Mouse (Mus musculus): ENCODE results near the gene Fth1. TPM values are rescaled to one million over a fixed set of nuclear protein-coding genes. Genes with fewer than 3 reads are reported as not detected.
"Not testable (repeated sequence)": the region's sequence is repeated elsewhere in the genome, so short reads cannot be mapped to it uniquely, and the experiment has no call there.

Fth1 gene
- polyA plus RNA-seq, 1 experiment = 777 TPM

- DNase-seq (ENCODE audit: low read depth) = no peak
- TF ChIP-seq POLR2A (IDR thresholded peaks at IDR 0.05; ENCODE audit: borderline replicate concordance, extremely low read depth, insufficient read depth, insufficient read length, poor library complexity, severe bottlenecking) = no peak
- no peak for TF ChIP-seq CTCF (IDR thresholded peaks at IDR 0.05; ENCODE audit: borderline replicate concordance, extremely low read depth, insufficient read depth, insufficient read length)
Observed at GRCm38 (mm10) chr19:9966096-9966867, 14.1 kb upstream of the Fth1 start.

GRCm38 (mm10) chr19:9968081-9968787 lies 12.2 kb upstream of the Fth1 start:
- DNase-seq (ENCODE audit: low read depth) = no peak
- TF ChIP-seq CTCF (IDR thresholded peaks at IDR 0.05; ENCODE audit: borderline replicate concordance, extremely low read depth, insufficient read depth, insufficient read length) (no peak), POLR2A (IDR thresholded peaks at IDR 0.05; ENCODE audit: borderline replicate concordance, extremely low read depth, insufficient read depth, insufficient read length, poor library complexity, severe bottlenecking) (no peak)

- not testable (repeated sequence) for DNase-seq (ENCODE audit: low read depth)
Observed at GRCm38 (mm10) chr19:9974853-9975252, 5.5 kb upstream of the Fth1 start.

- no peak for DNase-seq (ENCODE audit: low read depth)
- TF ChIP-seq CTCF (IDR thresholded peaks at IDR 0.05; ENCODE audit: borderline replicate concordance, extremely low read depth, insufficient read depth, insufficient read length) (no peak), POLR2A (IDR thresholded peaks at IDR 0.05; ENCODE audit: borderline replicate concordance, extremely low read depth, insufficient read depth, insufficient read length, poor library complexity, severe bottlenecking) (no peak)
Observed at GRCm38 (mm10) chr19:9977085-9977484, 3.3 kb upstream of the Fth1 start.

- DNase-seq (ENCODE audit: low read depth) = peak; percentile 47
- TF ChIP-seq POLR2A (IDR thresholded peaks at IDR 0.05; ENCODE audit: borderline replicate concordance, extremely low read depth, insufficient read depth, insufficient read length, poor library complexity, severe bottlenecking) (no peak), CTCF (IDR thresholded peaks at IDR 0.05; ENCODE audit: borderline replicate concordance, extremely low read depth, insufficient read depth, insufficient read length) (no peak)
Observed at GRCm38 (mm10) chr19:9978431-9978951, 1.9 kb upstream of the Fth1 start.

- DNase-seq (ENCODE audit: low read depth) = no peak
- TF ChIP-seq CTCF (IDR thresholded peaks at IDR 0.05; ENCODE audit: borderline replicate concordance, extremely low read depth, insufficient read depth, insufficient read length) (no peak), POLR2A (IDR thresholded peaks at IDR 0.05; ENCODE audit: borderline replicate concordance, extremely low read depth, insufficient read depth, insufficient read length, poor library complexity, severe bottlenecking) (no peak)
Observed at GRCm38 (mm10) chr19:9979156-9979555, 1.2 kb upstream of the Fth1 start.

- DNase-seq (ENCODE audit: low read depth) = no peak
- no peak for TF ChIP-seq CTCF (IDR thresholded peaks at IDR 0.05; ENCODE audit: borderline replicate concordance, extremely low read depth, insufficient read depth, insufficient read length)
- no peak for TF ChIP-seq POLR2A (IDR thresholded peaks at IDR 0.05; ENCODE audit: borderline replicate concordance, extremely low read depth, insufficient read depth, insufficient read length, poor library complexity, severe bottlenecking)
Observed at GRCm38 (mm10) chr19:9981621-9982020, 1.2 kb downstream of the Fth1 start.

- peak; percentile 80 for TF ChIP-seq POLR2A (IDR thresholded peaks at IDR 0.05; ENCODE audit: borderline replicate concordance, extremely low read depth, insufficient read depth, insufficient read length, poor library complexity, severe bottlenecking)
- TF ChIP-seq CTCF (IDR thresholded peaks at IDR 0.05; ENCODE audit: borderline replicate concordance, extremely low read depth, insufficient read depth, insufficient read length) = no peak
- DNase-seq (ENCODE audit: low read depth) = peak; percentile 99
Observed at GRCm38 (mm10) chr19:9982151-9982851, 1.9 kb downstream of the Fth1 start.

- peak; percentile 69 for DNase-seq (ENCODE audit: low read depth)
- TF ChIP-seq CTCF (IDR thresholded peaks at IDR 0.05; ENCODE audit: borderline replicate concordance, extremely low read depth, insufficient read depth, insufficient read length) (no peak), POLR2A (IDR thresholded peaks at IDR 0.05; ENCODE audit: borderline replicate concordance, extremely low read depth, insufficient read depth, insufficient read length, poor library complexity, severe bottlenecking) (no peak)
Observed at GRCm38 (mm10) chr19:9982852-9983542, 2.6 kb downstream of the Fth1 start.

- TF ChIP-seq POLR2A (IDR thresholded peaks at IDR 0.05; ENCODE audit: borderline replicate concordance, extremely low read depth, insufficient read depth, insufficient read length, poor library complexity, severe bottlenecking) (no peak), CTCF (IDR thresholded peaks at IDR 0.05; ENCODE audit: borderline replicate concordance, extremely low read depth, insufficient read depth, insufficient read length) (no peak)
- no peak for DNase-seq (ENCODE audit: low read depth)
Observed at GRCm38 (mm10) chr19:9984111-9985055, 4.0 kb downstream of the Fth1 start.
